Mouse (Mus musculus) hindbrain, embryonic 12.5 days (tissue): Measurements from ENCODE around the gene Fra10ac1. TPM values are rescaled to one million over a fixed set of nuclear protein-coding genes. Genes with fewer than 3 reads are reported as not detected.

Experiments
- ATAC-seq: fragments of 200-750 bp; cut with Nextera tagmentation; 2 replicates; pipeline ENCODE4 v1.8.0; 2017; ENCODE audit warnings: moderate TSS enrichment; ENCODE audit not compliant: low FRiP score
- H3K27ac ChIP-seq: fragments of 300-500 bp; sonication (generic); 2 replicates; pipeline ENCODE4 v1.5.1; 2016; ENCODE audit warnings: mild to moderate bottlenecking
- H3K27me3 ChIP-seq: fragments of 300-500 bp; sonication (generic); 2 replicates; pipeline ENCODE4 v1.6.1; 2016; ENCODE audit warnings: mild to moderate bottlenecking
- H3K36me3 ChIP-seq: fragments of 300-500 bp; sonication (generic); 2 replicates; pipeline ENCODE4 v1.6.1; 2016; ENCODE audit warnings: mild to moderate bottlenecking
- H3K4me1 ChIP-seq: fragments of 300-500 bp; sonication (generic); 2 replicates; pipeline ENCODE4 v1.6.1; 2016
- H3K4me2 ChIP-seq: fragments of 300-500 bp; sonication (generic); replicated peaks from 2 replicates; pipeline ENCODE4 v1.6.1; 2016; ENCODE audit warnings: mild to moderate bottlenecking
- H3K4me3 ChIP-seq: fragments of 300-500 bp; sonication (generic); 2 replicates; pipeline ENCODE4 v1.5.1; 2016; ENCODE audit warnings: mild to moderate bottlenecking
- H3K9ac ChIP-seq: fragments of 300-500 bp; sonication (generic); 2 replicates; pipeline ENCODE4 v1.6.1; 2016; ENCODE audit warnings: mild to moderate bottlenecking, moderate library complexity
- H3K9me3 ChIP-seq: fragments of 300-500 bp; sonication (generic); replicated peaks from 2 replicates; pipeline ENCODE4 v1.6.1; 2016; ENCODE audit warnings: mild to moderate bottlenecking
- WGBS: fragments of 180-500 bp; shearing (Covaris S2); methylation state at CpG from one replicate; pipeline ENCODE4 v1.1.7; 2016; 5-methylcytosine and 5-hydroxymethylcytosine counted together
- polyA plus RNA-seq: library from polyadenylated mRNA; unstranded; fragments of >200 nt; fragmentation: Nextera tagmentation; extraction: Ambion mirVana; gene quantifications from 2 replicates; pipeline ENCODE4 v1.2.1, GENCODE M21; 2016

The Fra10ac1 gene
- polyA plus RNA-seq, 1 experiment from 2014 or later: 52.7 TPM

DNA sequence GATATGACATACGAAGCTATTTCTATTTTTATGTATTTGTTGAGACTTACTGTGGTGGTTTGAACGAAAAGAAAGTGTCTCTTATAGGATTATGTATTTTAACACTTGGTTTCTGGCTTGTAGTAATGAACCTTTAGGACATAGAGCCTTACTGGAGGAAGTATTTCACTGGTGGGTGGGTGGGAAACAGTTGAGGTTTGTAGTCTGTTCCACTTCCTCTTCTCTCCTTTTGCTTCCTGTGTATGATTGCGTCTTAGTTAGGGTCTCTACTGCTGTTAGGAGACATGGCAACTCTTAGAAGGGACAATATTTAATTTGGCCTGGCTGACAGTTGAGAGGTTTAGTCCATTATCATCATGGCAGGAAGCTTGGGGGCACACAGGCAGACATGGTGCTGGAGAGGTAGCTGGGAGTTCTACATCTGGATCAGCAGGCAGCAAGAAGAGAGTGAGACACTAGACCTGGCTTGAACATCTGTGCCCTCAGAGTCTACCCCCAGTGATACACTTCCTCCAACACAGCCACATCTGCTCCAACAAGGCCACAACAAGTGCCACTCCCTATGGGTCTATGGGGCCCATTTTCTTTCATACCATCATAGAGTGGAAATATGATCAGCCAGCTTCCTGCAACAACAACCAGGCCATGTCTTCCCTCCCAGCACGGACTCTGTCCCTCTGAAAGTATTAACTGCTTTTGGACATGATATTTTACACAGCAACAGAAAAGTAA, 80.2 kb downstream of the Fra10ac1 start:
- H3K4me3 ChIP-seq: no peak overlapping the region
- H3K4me2 ChIP-seq: no peak overlapping the region
- 76% methylated on average over 4 of the region's 4 CpGs for WGBS
- no peaks in the 10 kb centered on the region for H3K9me3 ChIP-seq
- no peak overlapping the region for H3K27ac ChIP-seq
- no peaks in the 10 kb centered on the region for H3K4me1 ChIP-seq
- no peaks in the 10 kb centered on the region for H3K27me3 ChIP-seq
- H3K9ac ChIP-seq: no peak overlapping the region
- no peaks in the 10 kb centered on the region for H3K36me3 ChIP-seq
- no peak for ATAC-seq

Other genes starting within 250 kb of the Fra10ac1 start
- gene Myof, start 180.6 kb downstream of the Fra10ac1 start, polyA plus RNA-seq: 6.9 and 9.5 TPM in 2 replicates
- gene Cep55, start 169.1 kb downstream of the Fra10ac1 start, polyA plus RNA-seq: 26.8 TPM in 2 replicates
- not detected in 2 replicates for gene Ffar4, start 127.1 kb downstream of the Fra10ac1 start, polyA plus RNA-seq
- 1.4 and 1.9 TPM in 2 replicates for gene Rbp4, start 98.9 kb downstream of the Fra10ac1 start, polyA plus RNA-seq
- 0.14 and 0.33 TPM in 2 replicates for gene Pde6c, start 91.4 kb downstream of the Fra10ac1 start, polyA plus RNA-seq
- gene Lgi1, start 40.4 kb upstream of the Fra10ac1 start, polyA plus RNA-seq: 5.2 and 5.5 TPM in 2 replicates
- gene Slc35g1, start 171.8 kb upstream of the Fra10ac1 start, polyA plus RNA-seq: 2.8 and 2.9 TPM in 2 replicates